Mouse (Mus musculus) liver, embryonic 14.5 days (tissue): Measurements from ENCODE around the gene Atad3a.

Experiments used
- CTCF ChIP-seq: IDR thresholded peaks from 2 replicates; pipeline ENCODE4 v1.5.1; 2016; ENCODE audit warnings: antibody characterized with exemption, low read depth, control low read depth
- EP300 ChIP-seq: IDR thresholded peaks from 2 replicates; pipeline ENCODE4 v1.6.1; 2016; ENCODE audit warnings: antibody characterized with exemption, low read depth

DNA sequence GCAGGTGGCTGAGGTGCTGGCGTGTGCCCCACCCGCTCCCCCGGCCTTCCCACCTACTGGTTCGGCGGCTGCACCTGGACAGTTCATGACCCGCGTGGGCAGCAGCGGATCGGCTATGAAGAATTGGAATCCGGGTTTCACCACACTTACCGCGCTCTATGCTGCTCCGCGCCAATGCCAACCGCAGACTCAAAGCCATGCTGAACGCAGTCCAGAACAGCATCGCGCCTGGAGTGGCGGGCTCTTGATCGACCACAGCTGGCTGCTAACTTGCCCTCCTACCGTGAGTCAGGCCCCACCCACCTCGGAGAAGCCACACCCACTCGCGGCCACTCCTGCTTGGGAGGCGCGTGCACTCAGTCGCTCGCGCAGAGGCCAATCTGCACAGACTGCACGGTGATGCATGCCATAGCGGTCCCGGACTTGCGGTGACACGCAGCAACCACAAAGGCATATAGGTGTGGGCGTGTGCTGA, 13.4 kb upstream of the Atad3a start, which contains the start of gene Vwa1:
- peak; percentile 19; the same call in 1 of the 2 replicates for TF ChIP-seq CTCF
- TF ChIP-seq EP300 = no peak
